Mouse (Mus musculus) MEL (cell line): ENCODE results near the gene Mmp21. TPM values are rescaled to one million over a fixed set of nuclear protein-coding genes. Genes with fewer than 3 reads are reported as not detected.

Experiments
- DNase-seq: peaks from one replicate; pipeline ENCODE4 v3.0.0; 2011; ENCODE audit warnings: low read depth, low spot score
- H3K27ac ChIP-seq: 2 replicates; pipeline ENCODE4 v1.5.1; 2012; ENCODE audit warnings: low read depth, mild to moderate bottlenecking, control low read depth, low read length, moderate library complexity; ENCODE audit not compliant: control insufficient read depth
- H3K27me3 ChIP-seq, 2 experiments: fragments of 150-350 bp in 1 of 2; sonication (generic) in 1 of 2; 2 replicates each; pipeline ENCODE4 v1.6.1; 2012; ENCODE audit warnings: low read length in 2 of 2, mild to moderate bottlenecking in 2 of 2, improper control_type of control experiment in 1 of 2, moderate library complexity in 1 of 2; ENCODE audit not compliant: insufficient read depth in 2 of 2, control insufficient read depth in 1 of 2
- H3K36me3 ChIP-seq, 2 experiments: 2 replicates each; pipeline ENCODE4 v1.6.1; 2012 to 2014; ENCODE audit warnings: low read length in 2 of 2, improper control_type of control experiment in 1 of 2, inconsistent platforms in 1 of 2, mild to moderate bottlenecking in 1 of 2; ENCODE audit not compliant: insufficient read depth in 2 of 2, control insufficient read depth in 1 of 2
- H3K4me1 ChIP-seq, 2 experiments: fragments of 150-350 bp in 1 of 2; sonication (generic) in 1 of 2; 2 replicates each; pipeline ENCODE4 v1.6.1; 2012; ENCODE audit warnings: low read length in 2 of 2, improper control_type of control experiment in 1 of 2, mild to moderate bottlenecking in 1 of 2; ENCODE audit not compliant: insufficient read depth in 2 of 2, control insufficient read depth in 1 of 2
- H3K4me3 ChIP-seq, 2 experiments: fragments of 150-350 bp in 1 of 2; sonication (generic) in 1 of 2; 2 replicates each; pipeline ENCODE4 v1.5.1; 2012; ENCODE audit warnings: low read depth in 2 of 2, low read length in 2 of 2, mild to moderate bottlenecking in 2 of 2, moderate library complexity in 2 of 2, control low read depth in 1 of 2, improper control_type of control experiment in 1 of 2; ENCODE audit not compliant: control insufficient read depth in 1 of 2, insufficient read depth in 1 of 2
- H3K79me2 ChIP-seq: 2 replicates; pipeline ENCODE4 v1.6.1; 2012; ENCODE audit warnings: mild to moderate bottlenecking, low read length, moderate library complexity; ENCODE audit not compliant: control insufficient read depth, poor library complexity, insufficient read depth
- H3K9ac ChIP-seq: 2 replicates; pipeline ENCODE4 v1.6.1; 2012; ENCODE audit warnings: low read depth, mild to moderate bottlenecking, control low read depth, low read length, moderate library complexity; ENCODE audit not compliant: control insufficient read depth, poor library complexity, severe bottlenecking
- H3K9me3 ChIP-seq: fragments of 150-350 bp; sonication (generic); replicated peaks from 2 replicates; pipeline ENCODE4 v1.6.1; 2012; ENCODE audit warnings: mild to moderate bottlenecking, low read length, improper control_type of control experiment, moderate library complexity; ENCODE audit not compliant: insufficient read depth
- CTCF ChIP-seq, 3 experiments: IDR thresholded peaks in 2 of 3; conservative IDR thresholded peaks in 1 of 3; 2 replicates each; pipeline ENCODE4 v1.5.1; 2011 to 2012; ENCODE audit warnings: low read length in 3 of 3, low read depth in 2 of 3, mild to moderate bottlenecking in 2 of 3, improper control_type of control experiment in 1 of 3, inconsistent platforms in 1 of 3, mixed read lengths in 1 of 3, moderate library complexity in 1 of 3; ENCODE audit not compliant: control insufficient read depth in 1 of 3, insufficient read depth in 1 of 3, poor library complexity in 1 of 3, severe bottlenecking in 1 of 3
- E2F4 ChIP-seq: IDR thresholded peaks from 2 replicates; pipeline ENCODE4 v1.6.1; 2011; ENCODE audit warnings: low read depth, low read length, improper control_type of control experiment, borderline replicate concordance
- ELF1 ChIP-seq: IDR thresholded peaks from 2 replicates; pipeline ENCODE4 v1.6.1; 2014; ENCODE audit warnings: low read depth, mild to moderate bottlenecking, inconsistent platforms, low read length, improper control_type of control experiment, moderate library complexity
- GATA1 ChIP-seq: IDR thresholded peaks from 2 replicates; pipeline ENCODE4 v1.6.1; 2011; ENCODE audit warnings: low read depth, low read length, improper control_type of control experiment
- JUND ChIP-seq: IDR thresholded peaks from 2 replicates; pipeline ENCODE4 v1.6.1; 2011; ENCODE audit warnings: low read depth, mild to moderate bottlenecking, improper control_type of control experiment, low read length
- KAT2A ChIP-seq: conservative IDR thresholded peaks from 2 replicates; pipeline ENCODE4 v1.6.1; 2012; ENCODE audit warnings: low read depth, low read length, improper control_type of control experiment, inconsistent platforms
- MAX ChIP-seq: IDR thresholded peaks from 2 replicates; pipeline ENCODE4 v1.6.1; 2011; ENCODE audit warnings: low read length, improper control_type of control experiment
- MYC ChIP-seq: IDR thresholded peaks from 2 replicates; pipeline ENCODE4 v1.6.1; 2011; ENCODE audit warnings: low read depth, mild to moderate bottlenecking, low read length, improper control_type of control experiment, moderate library complexity
- NRF1 ChIP-seq: IDR thresholded peaks from 2 replicates; pipeline ENCODE4 v1.6.1; 2014; ENCODE audit warnings: low read depth, mild to moderate bottlenecking, inconsistent platforms, low read length, improper control_type of control experiment, moderate library complexity; ENCODE audit not compliant: poor library complexity, insufficient read depth, severe bottlenecking
- POLR2A ChIP-seq, 2 experiments: IDR thresholded peaks; 2 replicates each; pipeline ENCODE4 v1.6.1; 2011 to 2012; ENCODE audit warnings: low read length in 2 of 2, mild to moderate bottlenecking in 2 of 2, control low read depth in 1 of 2, improper control_type of control experiment in 1 of 2, low read depth in 1 of 2, moderate library complexity in 1 of 2; ENCODE audit not compliant: control insufficient read depth in 1 of 2, insufficient read depth in 1 of 2, poor library complexity in 1 of 2
- RAD21 ChIP-seq: IDR thresholded peaks from 2 replicates; pipeline ENCODE4 v1.6.1; 2011; ENCODE audit warnings: mild to moderate bottlenecking, low read depth, low read length, improper control_type of control experiment
- RCOR1 ChIP-seq: IDR thresholded peaks from 2 replicates; pipeline ENCODE4 v1.6.1; 2012; ENCODE audit warnings: low read depth, mild to moderate bottlenecking, inconsistent platforms, low read length, improper control_type of control experiment
- TAL1 ChIP-seq: IDR thresholded peaks from 2 replicates; pipeline ENCODE4 v1.6.1; 2012; ENCODE audit warnings: mild to moderate bottlenecking, inconsistent platforms, low read length, moderate library complexity, mixed read lengths
- TBP ChIP-seq: IDR thresholded peaks from 2 replicates; pipeline ENCODE4 v1.8.0; 2011; ENCODE audit warnings: low read depth, low read length, improper control_type of control experiment
- USF1 ChIP-seq: IDR thresholded peaks from 2 replicates; pipeline ENCODE4 v1.6.1; 2014; ENCODE audit warnings: low read depth, mild to moderate bottlenecking, inconsistent platforms, low read length, improper control_type of control experiment, moderate library complexity
- ZC3H11A ChIP-seq: IDR thresholded peaks from 2 replicates; pipeline ENCODE4 v1.6.1; 2012; ENCODE audit warnings: low read depth, mild to moderate bottlenecking, inconsistent platforms, low read length, improper control_type of control experiment
- ZKSCAN1 ChIP-seq: IDR thresholded peaks from 2 replicates; pipeline ENCODE4 v1.6.1; 2012; ENCODE audit warnings: low read depth, mild to moderate bottlenecking, inconsistent platforms, low read length, improper control_type of control experiment, moderate library complexity
- ZMIZ1 ChIP-seq: IDR thresholded peaks from 2 replicates; pipeline ENCODE4 v1.6.1; 2012; ENCODE audit warnings: low read depth, mild to moderate bottlenecking, inconsistent platforms, low read length, improper control_type of control experiment, moderate library complexity
- ZNF384 ChIP-seq: IDR thresholded peaks from 2 replicates; pipeline ENCODE4 v1.6.1; 2012; ENCODE audit warnings: low read depth, mild to moderate bottlenecking, inconsistent platforms, low read length, improper control_type of control experiment
- polyA plus RNA-seq, 2 experiments: library from polyadenylated mRNA; stranded (reverse) in 1 of 2; unstranded in 1 of 2; fragments of >175 nt in 1 of 2; fragments of >200 nt in 1 of 2; gene quantifications; 2 replicates each; pipeline versions ENCODE4 v1.2.1 to v1.2.4; 2012; ENCODE audit warnings: low replicate concordance in 2 of 2, low read depth in 1 of 2; ENCODE audit not compliant: insufficient read length in 2 of 2, insufficient read depth in 1 of 2, missing spikeins in 1 of 2
- total RNA-seq: library from RNA; depleted of rRNA; stranded (reverse); fragments of 300-350 nt; gene quantifications from 2 replicates; pipeline ENCODE4 v1.2.3, GENCODE M21; 2012

Gene Mmp21
- total and polyA plus RNA-seq, 3 experiments = not detected

DNA sequence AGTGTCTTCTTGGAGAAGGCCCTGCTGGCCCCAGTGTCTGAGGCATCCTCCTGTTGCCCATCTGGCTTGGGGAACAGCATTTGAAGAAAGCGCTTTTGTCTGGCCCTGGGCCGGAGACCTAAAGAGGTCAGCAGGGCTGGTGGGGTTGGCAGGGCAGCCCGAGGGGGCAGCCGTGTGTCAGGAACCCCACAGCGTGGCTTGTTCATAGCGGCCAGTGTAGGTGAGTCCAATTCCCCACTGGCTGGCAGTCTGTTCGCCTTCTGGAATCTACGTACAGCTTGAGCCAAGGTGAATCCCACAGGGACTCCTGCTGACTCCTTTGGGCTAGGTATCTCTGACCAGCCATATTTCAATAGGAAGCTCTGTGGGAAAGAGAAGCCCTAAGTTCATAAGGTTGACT, 1.1 kb downstream of the Mmp21 start:
- Histone ChIP-seq H3K4me1 (no peaks in the 10 kb centered on the region), H3K9ac (no peak overlapping the region), H3K4me3 (no peak overlapping the region), H3K36me3 (no peaks in the 10 kb centered on the region), H3K27me3 (no peaks in the 10 kb centered on the region), H3K27ac (no peak overlapping the region), H3K9me3 (no peaks in the 10 kb centered on the region), H3K79me2 (no peaks in the 10 kb centered on the region)
- DNase-seq = no peak
- no peak for TF ChIP-seq CTCF (IDR thresholded peaks at IDR 0.05 in 2 of 3, conservative IDR thresholded peaks at IDR 0.05 in 1 of 3; ENCODE audit: control insufficient read depth in 1 of 3, insufficient read depth in 1 of 3, low read depth in 2 of 3, low read length in 3 of 3, poor library complexity in 1 of 3, severe bottlenecking in 1 of 3)
- no peak for TF ChIP-seq NRF1
- no peak for TF ChIP-seq JUND
- TF ChIP-seq TBP = no peak
- no peak for TF ChIP-seq GATA1
- TF ChIP-seq TAL1 = no peak
- no peak for TF ChIP-seq ZC3H11A
- TF ChIP-seq ZNF384 = no peak
- no peak for TF ChIP-seq RAD21
- no peak for TF ChIP-seq ZMIZ1
- TF ChIP-seq USF1 = no peak
- TF ChIP-seq RCOR1 = no peak
- no peak for TF ChIP-seq ZKSCAN1
- TF ChIP-seq MYC = no peak
- TF ChIP-seq E2F4 = no peak
- no peak for TF ChIP-seq ELF1
- no peak for TF ChIP-seq KAT2A

DNA sequence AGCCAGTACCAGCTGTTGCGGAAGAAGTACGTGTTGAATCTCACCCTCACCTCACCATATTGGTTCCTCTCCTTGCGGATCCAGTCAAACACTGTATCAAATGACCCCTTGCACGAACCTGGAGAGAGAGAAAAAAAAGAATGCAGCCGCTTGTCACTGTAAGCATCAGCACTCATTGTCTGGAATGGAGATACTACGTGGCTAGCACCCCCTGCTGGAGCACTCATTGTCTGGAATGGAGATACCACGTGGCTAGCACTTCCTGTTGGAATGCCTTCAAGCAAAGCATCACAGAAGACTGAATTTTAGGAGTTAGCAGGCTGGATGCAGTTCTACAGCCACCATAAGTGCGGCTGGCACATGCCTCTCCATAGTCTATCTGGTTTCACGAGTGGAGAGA, 3.9 kb downstream of the Mmp21 start:
- Histone ChIP-seq H3K9me3 (no peaks in the 10 kb centered on the region), H3K4me3 (no peak overlapping the region), H3K79me2 (no peaks in the 10 kb centered on the region), H3K27ac (no peak overlapping the region), H3K36me3 (no peaks in the 10 kb centered on the region; a peak in 1 of 4 replicates), H3K27me3 (no peaks in the 10 kb centered on the region), H3K4me1 (no peaks in the 10 kb centered on the region), H3K9ac (no peak overlapping the region)
- peak; percentile 53 for DNase-seq
- TF ChIP-seq CTCF (IDR thresholded peaks at IDR 0.05 in 2 of 3, conservative IDR thresholded peaks at IDR 0.05 in 1 of 3; ENCODE audit: control insufficient read depth in 1 of 3, insufficient read depth in 1 of 3, low read depth in 2 of 3, low read length in 3 of 3, poor library complexity in 1 of 3, severe bottlenecking in 1 of 3) (peak; percentile 30 to 59 (median 34)), GATA1 (no peak), RAD21 (peak; percentile 7), MAX (peak; percentile 74), POLR2A (IDR thresholded peaks at IDR 0.05; ENCODE audit: control insufficient read depth in 1 of 2, insufficient read depth in 1 of 2, low read depth in 1 of 2, low read length in 2 of 2, poor library complexity in 1 of 2) (no peak), USF1 (peak; percentile 83), MYC (peak; percentile 89)
